Mouse (Mus musculus) hindbrain, postnatal 0 days (tissue): ENCODE data around the gene Rora. TPM values are rescaled to one million over a fixed set of nuclear protein-coding genes. Genes with fewer than 3 reads are reported as not detected.

ENCODE experiments used
- ATAC-seq: fragments of 200-750 bp; cut with Nextera tagmentation; 2 replicates; pipeline ENCODE4 v1.8.0; 2017; ENCODE audit warnings: mild to moderate bottlenecking, moderate TSS enrichment, moderate library complexity
- DNase-seq: peaks from one replicate; pipeline ENCODE4 v3.0.0-alpha.2; 2015; ENCODE audit warnings: low spot score
- H3K27ac ChIP-seq: fragments of 300-500 bp; sonication (generic); 2 replicates; pipeline ENCODE4 v1.5.1; 2014; ENCODE audit warnings: mild to moderate bottlenecking
- H3K27me3 ChIP-seq: fragments of 300-500 bp; sonication (generic); 2 replicates; pipeline ENCODE4 v1.6.1; 2014; ENCODE audit warnings: low read length, mixed read lengths; ENCODE audit not compliant: insufficient read depth
- H3K36me3 ChIP-seq: fragments of 300-500 bp; sonication (generic); 2 replicates; pipeline ENCODE4 v1.6.1; 2014; ENCODE audit warnings: low read length, mixed read lengths; ENCODE audit not compliant: insufficient read depth
- H3K4me1 ChIP-seq: fragments of 300-500 bp; sonication (generic); 2 replicates; pipeline ENCODE4 v1.6.1; 2014; ENCODE audit warnings: antibody characterized with exemption, low read length, mixed read lengths; ENCODE audit not compliant: insufficient read depth
- H3K4me2 ChIP-seq: fragments of 300-500 bp; sonication (generic); 2 replicates; pipeline ENCODE4 v1.6.1; 2014; ENCODE audit warnings: low read depth, mild to moderate bottlenecking, low read length, moderate library complexity, mixed read lengths
- H3K4me3 ChIP-seq: fragments of 300-500 bp; sonication (generic); 2 replicates; pipeline ENCODE4 v1.5.1; 2014; ENCODE audit warnings: low read length
- H3K9ac ChIP-seq: fragments of 300-500 bp; sonication (generic); replicated peaks from 2 replicates; pipeline ENCODE4 v1.6.1; 2014; ENCODE audit warnings: mild to moderate bottlenecking, low read length, moderate library complexity, mixed read lengths
- H3K9me3 ChIP-seq: fragments of 300-500 bp; sonication (generic); 2 replicates; pipeline ENCODE4 v1.6.1; 2016; ENCODE audit warnings: low read length, mixed read lengths
- CTCF ChIP-seq: IDR thresholded peaks from 2 replicates; pipeline ENCODE4 v1.5.1; 2016; ENCODE audit warnings: antibody characterized with exemption, control low read depth, low read depth
- WGBS: fragments of 180-500 bp; shearing (Covaris S2); extraction: QIAGEN DNeasy Blood & Tissue Kit; methylation state at CpG from one replicate; pipeline ENCODE4 v1.1.7; 2014; 5-methylcytosine and 5-hydroxymethylcytosine counted together
- polyA plus RNA-seq: library from polyadenylated mRNA; unstranded; fragments of >200 nt; fragmentation: Nextera tagmentation; extraction: Ambion mirVana; gene quantifications from 2 replicates; pipeline ENCODE4 v1.2.1, GENCODE M21; 2015
- total RNA-seq: library from RNA; depleted of rRNA; stranded (reverse); fragments of >200 nt; gene quantifications from 2 replicates; pipeline ENCODE4 v1.2.3, GENCODE M21; 2014

Gene Rora
- total and polyA plus RNA-seq, 2 experiments from 2014 or later: 27.5 to 59.4 TPM

- Histone ChIP-seq H3K4me1 (peaks cover 11% of the 10 kb centered on the region; the same call in 1 of the 2 replicates), H3K4me2 (peak overlapping the region; percentile 55), H3K27me3 (no peaks in the 10 kb centered on the region), H3K9me3 (no peaks in the 10 kb centered on the region), H3K9ac (no peak overlapping the region), H3K36me3 (no peaks in the 10 kb centered on the region), H3K27ac (no peak overlapping the region), H3K4me3 (peak overlapping the region; percentile 7; the same call in 1 of the 2 replicates)
- no peak for TF ChIP-seq CTCF
- no peak for ATAC-seq
- DNase-seq: peak; percentile 30
- WGBS: 10% methylated on average over 22 of the region's 22 CpGs
Observed at GRCm38 (mm10) chr9:69125011-69125786, 471.6 kb downstream of the Rora start.

- Histone ChIP-seq H3K9ac (no peak overlapping the region), H3K27ac (no peak overlapping the region), H3K36me3 (no peaks in the 10 kb centered on the region), H3K4me1 (peaks cover 11% of the 10 kb centered on the region; the same call in 1 of the 2 replicates), H3K9me3 (no peaks in the 10 kb centered on the region), H3K4me3 (peak overlapping the region; percentile 7; the same call in 1 of the 2 replicates), H3K27me3 (no peaks in the 10 kb centered on the region), H3K4me2 (peak overlapping the region; percentile 55)
- ATAC-seq: no peak
- no peak for DNase-seq
- WGBS: 42% methylated on average over 7 of the region's 7 CpGs
- no peak for TF ChIP-seq CTCF
Observed at GRCm38 (mm10) chr9:69125787-69126161, 472.2 kb downstream of the Rora start.

GRCm38 (mm10) chr9:69126595-69126994 is 473.0 kb downstream of the Rora start:
- Histone ChIP-seq H3K27me3 (no peaks in the 10 kb centered on the region), H3K4me1 (peaks cover 8% of the 10 kb centered on the region; the same call in 1 of the 2 replicates), H3K4me2 (no peak overlapping the region), H3K36me3 (no peaks in the 10 kb centered on the region), H3K9ac (no peak overlapping the region), H3K4me3 (no peak overlapping the region), H3K27ac (no peak overlapping the region), H3K9me3 (no peaks in the 10 kb centered on the region)
- WGBS: 73% methylated on average over 2 of the region's 2 CpGs
- DNase-seq: peak; percentile 45
- TF ChIP-seq CTCF: no peak
- ATAC-seq: peak; percentile 53; the same call in 1 of the 2 replicates

GRCm38 (mm10) chr9:69128335-69128734 is 474.7 kb downstream of the Rora start:
- no peak for TF ChIP-seq CTCF
- H3K9ac ChIP-seq: no peak overlapping the region
- H3K4me2 ChIP-seq: no peak overlapping the region
- WGBS: 88% methylated on average over 6 of the region's 6 CpGs
- no peak overlapping the region for H3K27ac ChIP-seq
- H3K27me3 ChIP-seq: no peaks in the 10 kb centered on the region
- ATAC-seq (no peak), DNase-seq (no peak)
- H3K9me3 ChIP-seq: no peaks in the 10 kb centered on the region
- peaks cover 8% of the 10 kb centered on the region; the same call in 1 of the 2 replicates for H3K4me1 ChIP-seq
- no peak overlapping the region for H3K4me3 ChIP-seq
- no peaks in the 10 kb centered on the region for H3K36me3 ChIP-seq

GRCm38 (mm10) chr9:69132995-69133394 is 479.4 kb downstream of the Rora start:
- Histone ChIP-seq H3K4me1 (peaks cover 8% of the 10 kb centered on the region; the same call in 1 of the 2 replicates), H3K27me3 (no peaks in the 10 kb centered on the region), H3K9me3 (no peaks in the 10 kb centered on the region), H3K36me3 (no peaks in the 10 kb centered on the region), H3K4me3 (no peak overlapping the region), H3K27ac (no peak overlapping the region), H3K4me2 (no peak overlapping the region), H3K9ac (no peak overlapping the region)
- ATAC-seq: no peak
- 78% methylated on average over 6 of the region's 6 CpGs for WGBS
- TF ChIP-seq CTCF: no peak
- no peak for DNase-seq

- Histone ChIP-seq H3K4me3 (no peak overlapping the region), H3K4me1 (peaks cover 8% of the 10 kb centered on the region; the same call in 1 of the 2 replicates), H3K9me3 (no peaks in the 10 kb centered on the region), H3K36me3 (no peaks in the 10 kb centered on the region), H3K27ac (no peak overlapping the region), H3K27me3 (no peaks in the 10 kb centered on the region), H3K4me2 (no peak overlapping the region), H3K9ac (no peak overlapping the region)
- no peak for TF ChIP-seq CTCF
- ATAC-seq (peak; percentile 71; the same call in 1 of the 2 replicates), DNase-seq (peak; percentile 47)
- 68% methylated on average over 7 of the region's 7 CpGs for WGBS
Observed at GRCm38 (mm10) chr9:69133696-69134095, 480.1 kb downstream of the Rora start.

GRCm38 (mm10) chr9:69134604-69135003 is 481.0 kb downstream of the Rora start:
- H3K4me1 ChIP-seq: peaks cover 8% of the 10 kb centered on the region; the same call in 1 of the 2 replicates
- DNase-seq (no peak), ATAC-seq (no peak)
- H3K27me3 ChIP-seq: no peaks in the 10 kb centered on the region
- no peaks in the 10 kb centered on the region for H3K9me3 ChIP-seq
- H3K27ac ChIP-seq: no peak overlapping the region
- TF ChIP-seq CTCF: no peak
- H3K9ac ChIP-seq: no peak overlapping the region
- WGBS: 72% methylated on average over 9 of the region's 9 CpGs
- H3K36me3 ChIP-seq: no peaks in the 10 kb centered on the region
- H3K4me2 ChIP-seq: no peak overlapping the region
- no peak overlapping the region for H3K4me3 ChIP-seq
